12 mouse cellular contexts compared by ENCODE assay signal in the genomic region with DNA sequence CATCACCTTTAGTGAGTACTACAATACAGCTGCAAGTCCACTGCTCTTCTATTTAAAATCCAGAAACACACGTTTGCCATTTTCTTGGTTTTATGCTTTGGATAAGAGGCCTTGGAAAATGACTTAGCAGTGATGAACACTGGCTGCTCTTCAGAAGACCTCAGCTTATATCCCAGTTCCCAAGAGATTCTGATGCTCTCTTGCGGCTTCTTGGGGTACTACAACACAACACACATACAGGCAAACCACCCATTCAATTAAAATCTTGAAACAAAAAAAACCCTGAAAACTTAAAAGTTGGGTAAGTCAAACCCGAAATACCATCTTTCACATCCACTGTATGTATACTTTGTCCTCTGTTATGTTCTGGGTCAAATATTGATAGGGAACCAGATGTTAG. TPM values are rescaled to one million over a fixed set of nuclear protein-coding genes. Genes with fewer than 3 reads are reported as not detected.
DNase-seq lines count a peak whose midpoint lies in the region; TF ChIP-seq lines count a peak whose summit lies in the region.
"Had no signal": no experiment of that assay in that cellular context is flagged by ENCODE, and none has a peak within 500 bp of the region (broad histone marks: within the 10 kb centered on the region; RNA-seq: fewer than 3 reads in every experiment).

No protein-coding gene starts in this region.

- no peak overlapping the region for H3K27ac ChIP-seq in left cerebral cortex, adult 2 months
- H3K27ac ChIP-seq: hindbrain, embryonic 12.5 days; limb, embryonic 15.5 days had no signal

- peak; percentile 27 for DNase-seq in gastrocnemius, adult 18-20 months (ENCODE audit: low spot score)
- DNase-seq in gastrocnemius, postnatal 36 days: no peak
- no peak for DNase-seq in left cerebral cortex, adult 2 months (ENCODE audit: extremely low spot score in 1 of 2, low spot score in 2 of 2)
- DNase-seq in left cerebral cortex, adult 9 months (ENCODE audit: low spot score in 2 of 2): no peak
- DNase-seq in B cell, adult 2 months: peak; percentile 48 to 55
- DNase-seq in brain, adult 2 months (ENCODE audit: low read depth, low spot score): peak; percentile 56
- DNase-seq in spleen, postnatal 14 days (ENCODE audit: low spot score in 2 of 2): no peak
- no peak for DNase-seq in layer of hippocampus, adult 9-10 months (ENCODE audit: low spot score)
- DNase-seq: cerebellum, adult 18-20 months; spleen, adult 18-20 months had no signal

- peak; percentile 64 for TF ChIP-seq CTCF in left cerebral cortex, adult 2 months (IDR thresholded peaks at IDR 0.05)

- no peak overlapping the region for H3K4me3 ChIP-seq in left cerebral cortex, adult 2 months
- H3K4me3 ChIP-seq: hindbrain, embryonic 12.5 days; limb, embryonic 15.5 days had no signal

- intact Hi-C loops in gastrocnemius, postnatal 36 days (cut with DNase I): no loop called here
- intact Hi-C loops in left cerebral cortex, adult 2 months (cut with DNase I): no loop called here

RNA-seq across cellular contexts. Expression of a gene that starts 5.2 kb away (rescaled TPM):
- 10 to 100 TPM; 29.5 to 31.2 TPM for total RNA-seq in gastrocnemius, adult 18-20 months (2021)
- total RNA-seq in gastrocnemius, postnatal 36 days (2021): 10 to 100 TPM; 27.0 to 27.6 TPM
- total RNA-seq in left cerebral cortex, adult 2 months (2021): 10 to 100 TPM; 65.7 to 66.8 TPM

RNA-seq across cellular contexts. Expression of a gene that starts 5.5 kb away (rescaled TPM):
- 10 to 100 TPM; 22.7 to 24.1 TPM for total RNA-seq in gastrocnemius, adult 18-20 months (2021)
- 10 to 100 TPM; 19.1 to 22.1 TPM for total RNA-seq in gastrocnemius, postnatal 36 days (2021)
- total RNA-seq in left cerebral cortex, adult 2 months (2021): 10 to 100 TPM; 18.1 to 18.8 TPM

RNA-seq across cellular contexts. Expression of a gene that starts 17.9 kb away (rescaled TPM):
- total RNA-seq in gastrocnemius, adult 18-20 months (2021): 10 to 100 TPM; 10.1 to 37.0 TPM
- total RNA-seq in gastrocnemius, postnatal 36 days (2021): 10 to 100 TPM in 1 of 2 experiments, 1 to 10 TPM in 1; 6.1 to 20.5 TPM
- total RNA-seq in left cerebral cortex, adult 2 months (2021): 1 to 10 TPM; 2.3 to 2.8 TPM

RNA-seq across cellular contexts. Expression of a gene that starts 25.6 kb away (rescaled TPM):
- 1 to 10 TPM; 4.8 to 5.9 TPM for total RNA-seq in gastrocnemius, adult 18-20 months (2021)
- 1 to 10 TPM; 4.7 to 7.8 TPM for total RNA-seq in gastrocnemius, postnatal 36 days (2021)
- total RNA-seq in left cerebral cortex, adult 2 months (2021): 1 to 10 TPM; 7.1 to 7.7 TPM

RNA-seq across cellular contexts. Expression of a gene that starts 39.2 kb away (rescaled TPM):
- 1 to 10 TPM in 1 of 2 experiments, under 1 TPM in 1; 0.82 to 1.8 TPM for total RNA-seq in gastrocnemius, adult 18-20 months (2021)
- 1 to 10 TPM; 2.2 to 4.4 TPM for total RNA-seq in gastrocnemius, postnatal 36 days (2021)
- 1 to 10 TPM; 1.3 to 1.6 TPM for total RNA-seq in left cerebral cortex, adult 2 months (2021)

Comparison
In these comparisons a context has a peak if more than half of its experiments do, and no peak if none do; other contexts are left out.
1. DNase-seq: peak in gastrocnemius, adult 18-20 months (single experiment), B cell, adult 2 months (2 of 2) and brain, adult 2 months (single experiment); none in gastrocnemius, postnatal 36 days (0 of 2), left cerebral cortex, adult 2 months (0 of 2), left cerebral cortex, adult 9 months (0 of 2), spleen, postnatal 14 days (0 of 2) and layer of hippocampus, adult 9-10 months (single experiment).